Mouse (Mus musculus): ENCODE measurements around the gene Spag16.

Gene Spag16

DNA sequence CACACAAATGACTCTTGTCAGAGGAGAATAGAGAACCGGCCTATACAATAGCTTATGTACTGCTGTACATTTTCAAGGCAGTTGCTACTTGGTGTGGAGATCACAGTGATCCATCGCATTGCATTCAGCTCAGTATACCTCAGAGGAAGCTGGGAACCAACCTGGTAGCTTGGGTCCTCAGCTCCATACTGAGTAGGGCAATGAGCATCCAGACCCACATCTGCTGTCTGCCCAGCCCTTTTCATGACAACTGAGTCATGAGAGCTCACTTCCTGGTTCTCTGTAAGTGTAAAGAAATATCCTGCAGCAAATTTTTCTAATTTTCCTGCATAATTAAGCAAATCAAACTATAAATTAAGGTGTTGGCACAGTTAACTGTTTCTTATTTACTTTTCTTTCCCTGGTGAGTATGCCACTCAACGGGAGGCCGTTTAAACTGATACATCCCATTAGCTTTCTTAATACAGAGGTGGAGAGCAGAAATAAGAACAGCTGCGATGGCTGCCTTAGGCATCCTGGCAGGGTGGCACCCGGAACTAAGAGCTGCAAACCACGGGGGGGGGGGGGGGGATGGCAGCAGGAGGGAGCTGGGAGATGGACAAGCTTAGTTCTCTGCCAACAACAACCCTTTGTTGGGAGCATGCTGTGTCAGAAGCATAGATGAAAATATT lies 255.6 kb downstream of the Spag16 start:
- DNase-seq (ENCODE audit: low spot score in 2 of 2): no peak

DNA sequence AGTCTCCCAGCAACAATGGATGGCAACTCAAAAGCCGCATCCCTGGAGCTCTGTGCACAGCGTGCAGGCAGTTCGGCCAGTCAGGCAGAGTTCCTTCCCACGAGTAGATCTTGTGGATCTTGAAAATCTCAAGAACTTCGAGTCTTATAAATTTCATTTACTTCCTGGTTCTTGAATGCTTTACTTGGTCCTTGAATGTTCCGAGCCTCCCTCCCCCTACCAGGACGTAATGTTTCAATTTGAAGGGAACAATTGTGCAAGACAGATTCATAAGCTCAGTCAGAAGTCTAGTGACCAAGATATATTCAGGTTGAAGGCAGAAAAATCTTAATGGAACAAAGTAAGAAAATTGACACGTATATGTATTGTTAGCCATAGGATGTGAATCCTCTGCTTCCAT lies 277.9 kb downstream of the Spag16 start:
- DNase-seq (ENCODE audit: low spot score in 2 of 2): no peak

GRCm38 (mm10) chr1:70116212-70116982 lies 289.6 kb downstream of the Spag16 start:
- no peak for DNase-seq (ENCODE audit: low spot score in 2 of 2)

DNA sequence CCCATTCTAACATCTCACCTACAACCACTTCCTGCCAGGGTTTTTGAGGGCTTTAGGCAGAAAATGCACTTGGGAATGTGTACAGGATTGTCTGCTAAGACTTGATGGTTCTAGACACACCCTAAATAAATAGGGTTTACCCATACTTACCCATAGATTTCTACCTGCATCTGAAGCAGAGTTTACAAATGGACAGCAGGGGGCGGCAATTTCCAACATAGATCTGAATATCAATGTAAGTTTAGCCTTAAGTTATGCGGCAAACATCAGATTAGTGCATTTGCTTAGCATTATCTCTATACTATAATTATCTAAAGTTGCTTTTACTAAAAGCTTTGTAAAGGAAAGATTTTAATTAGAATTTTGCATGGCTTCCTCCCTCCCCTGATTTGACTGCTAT lies 301.3 kb downstream of the Spag16 start:
- peak in 1 of 2 experiments; percentile 7 for DNase-seq (ENCODE audit: low spot score in 2 of 2)

DNA sequence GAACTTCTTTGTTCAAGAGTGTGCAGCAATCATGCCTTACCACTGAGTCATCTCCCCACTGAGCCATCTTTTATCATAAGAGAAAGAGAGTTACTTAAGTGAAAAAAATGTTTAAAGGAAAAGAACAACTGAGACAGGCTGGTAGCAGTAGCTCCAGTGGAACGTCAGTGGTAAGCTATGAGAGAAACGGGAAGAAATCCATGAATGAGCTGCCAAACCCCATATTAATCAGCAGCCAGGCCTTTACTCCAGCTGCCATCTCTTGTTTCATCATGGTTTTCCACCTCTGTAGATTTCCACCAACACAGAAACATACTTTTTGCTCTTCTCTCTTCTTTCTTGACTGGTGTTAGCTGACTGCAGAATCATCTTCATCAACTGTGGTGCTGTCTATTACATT lies 308.8 kb downstream of the Spag16 start:
- no peak for DNase-seq (ENCODE audit: low spot score in 2 of 2)

DNA sequence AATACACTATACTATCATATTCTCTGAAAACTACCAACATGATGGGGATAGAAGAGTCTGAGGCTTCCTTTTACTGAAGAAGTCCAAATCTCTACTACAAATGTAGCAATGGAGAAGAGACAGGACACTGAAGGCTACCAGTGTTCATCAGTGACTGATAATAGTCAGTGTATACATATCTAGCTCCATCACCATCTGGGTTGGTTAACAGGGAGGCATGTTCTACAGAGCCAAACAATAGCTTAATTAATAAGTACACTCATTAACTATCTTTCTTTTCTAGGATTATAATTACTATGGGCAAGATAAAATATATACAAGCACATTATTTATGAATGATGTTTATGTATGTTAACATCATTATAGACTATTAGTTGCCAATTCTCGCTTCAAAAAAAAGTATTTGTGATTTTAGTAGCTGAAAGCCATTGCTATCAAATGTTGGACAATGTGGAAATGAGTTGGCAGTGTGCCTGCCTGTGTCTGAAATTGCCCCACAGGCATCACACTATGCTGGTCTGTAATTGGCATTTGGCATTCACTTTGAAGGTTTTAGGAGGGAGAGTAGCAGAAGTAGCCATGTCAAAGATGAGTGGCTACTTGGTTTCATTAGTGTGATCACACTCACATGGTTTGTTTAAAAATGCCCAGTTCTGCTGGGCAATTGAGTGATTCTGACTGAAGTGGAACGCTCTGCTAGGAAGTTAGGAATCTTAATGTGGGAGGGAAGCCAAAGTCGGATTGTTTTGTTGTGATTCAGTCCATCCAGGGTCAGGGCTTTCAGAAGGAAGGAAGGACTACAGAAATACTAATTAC lies 338.8 kb downstream of the Spag16 start:
- DNase-seq (ENCODE audit: low spot score in 2 of 2): no peak

GRCm38 (mm10) chr1:70180123-70180741 lies 353.5 kb downstream of the Spag16 start:
- DNase-seq (ENCODE audit: low spot score in 2 of 2): no peak

DNA sequence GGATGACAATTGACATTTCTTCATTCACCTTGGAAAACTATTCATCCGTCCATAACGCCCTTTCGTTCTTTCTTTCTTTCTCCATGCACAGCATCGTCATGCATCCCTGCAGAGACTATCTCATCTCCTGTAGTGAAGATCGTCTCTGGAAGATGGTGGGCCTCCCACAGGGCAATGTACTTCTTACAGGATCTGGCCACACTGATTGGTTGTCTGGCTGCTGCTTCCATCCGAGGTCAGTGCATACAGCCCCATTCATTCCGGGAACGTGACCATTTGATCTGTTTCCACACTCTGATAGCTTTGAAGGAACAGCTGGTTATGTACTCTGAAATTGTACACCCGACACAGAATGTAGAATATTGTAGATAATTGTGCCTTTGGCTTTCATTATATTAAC lies 438.0 kb downstream of the Spag16 start:
- no peak for DNase-seq (ENCODE audit: low spot score in 2 of 2)

GRCm38 (mm10) chr1:70265920-70266505 lies 439.2 kb downstream of the Spag16 start:
- no peak for DNase-seq (ENCODE audit: low spot score in 2 of 2)

GRCm38 (mm10) chr1:70270139-70270538 lies 443.4 kb downstream of the Spag16 start:
- DNase-seq (ENCODE audit: low spot score in 2 of 2): peak in 1 of 2 experiments; percentile 8

- no peak for DNase-seq (ENCODE audit: low spot score in 2 of 2)
These were observed 446.0 kb downstream of the Spag16 start for GRCm38 (mm10) chr1:70272753-70273152.

DNA sequence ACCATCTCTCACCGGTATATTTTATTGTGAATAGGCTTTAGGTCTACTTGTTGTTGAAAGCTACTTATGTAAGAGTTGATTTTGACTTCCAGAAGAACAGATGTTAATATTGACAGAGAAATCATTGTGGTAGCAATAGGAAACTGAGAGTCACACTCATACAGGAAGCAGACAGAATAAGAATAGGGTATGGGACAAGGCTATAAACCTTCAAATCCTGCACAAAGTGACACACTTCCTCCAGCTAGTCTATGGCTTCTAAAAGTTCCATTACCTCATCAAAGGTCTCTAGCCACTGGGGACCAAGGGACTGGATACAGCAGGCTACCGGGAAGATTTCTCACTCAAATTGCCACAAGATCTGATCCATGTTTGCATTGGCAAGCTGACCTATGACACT lies 452.5 kb downstream of the Spag16 start:
- no peak for DNase-seq (ENCODE audit: low spot score in 2 of 2)

DNA sequence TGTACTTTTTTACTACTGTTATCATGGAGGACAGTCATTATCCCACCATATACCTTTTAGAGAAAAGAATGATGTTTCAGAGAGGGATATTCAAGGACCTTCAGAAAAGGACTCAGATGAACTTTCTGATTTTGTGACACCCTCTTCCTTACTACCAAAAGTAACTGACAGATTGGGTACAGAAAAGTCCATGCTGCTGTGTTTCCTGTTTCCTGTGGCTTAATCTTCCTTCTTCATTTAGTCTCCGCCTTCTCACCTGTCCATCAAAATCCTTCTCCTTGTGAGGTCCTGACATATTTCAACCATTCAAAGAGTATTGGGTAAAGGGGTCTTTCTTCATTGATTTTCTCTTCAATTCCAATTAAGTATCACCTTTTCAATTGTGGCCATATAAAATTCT lies 456.6 kb downstream of the Spag16 start:
- DNase-seq (ENCODE audit: low spot score in 2 of 2): no peak

- DNase-seq (ENCODE audit: low spot score in 2 of 2): no peak
These were observed 457.4 kb downstream of the Spag16 start for GRCm38 (mm10) chr1:70284140-70284539.

DNA sequence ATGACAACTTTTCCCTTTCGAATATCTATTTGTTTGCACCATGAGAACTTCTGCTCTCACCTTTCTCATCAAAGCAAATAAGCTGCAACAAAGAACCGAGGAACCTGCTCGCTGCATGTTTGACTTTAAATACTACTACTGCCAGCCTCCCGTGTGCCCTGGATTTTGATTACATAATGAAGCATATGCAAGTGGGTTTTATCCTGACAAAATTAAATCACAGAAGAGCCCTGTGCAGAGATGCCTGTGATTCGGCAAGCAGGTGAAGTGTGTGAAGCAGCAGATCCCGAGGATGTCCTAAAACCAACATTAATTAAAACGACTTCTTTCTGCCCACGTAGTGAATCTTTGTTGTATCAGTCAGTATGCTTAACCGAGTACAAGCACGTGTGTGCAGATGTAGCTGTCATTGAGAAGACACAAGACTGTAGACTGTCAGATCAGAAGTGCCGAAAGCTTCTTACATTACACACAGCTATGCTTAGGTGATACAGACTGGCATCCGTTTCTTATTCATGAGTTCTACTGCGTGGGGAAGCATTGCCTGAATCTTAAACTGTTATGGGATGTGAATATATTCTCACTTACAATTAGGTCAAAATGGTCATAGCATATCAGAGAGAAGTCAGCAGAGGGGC lies 489.5 kb downstream of the Spag16 start:
- DNase-seq (ENCODE audit: low spot score in 2 of 2): no peak

DNA sequence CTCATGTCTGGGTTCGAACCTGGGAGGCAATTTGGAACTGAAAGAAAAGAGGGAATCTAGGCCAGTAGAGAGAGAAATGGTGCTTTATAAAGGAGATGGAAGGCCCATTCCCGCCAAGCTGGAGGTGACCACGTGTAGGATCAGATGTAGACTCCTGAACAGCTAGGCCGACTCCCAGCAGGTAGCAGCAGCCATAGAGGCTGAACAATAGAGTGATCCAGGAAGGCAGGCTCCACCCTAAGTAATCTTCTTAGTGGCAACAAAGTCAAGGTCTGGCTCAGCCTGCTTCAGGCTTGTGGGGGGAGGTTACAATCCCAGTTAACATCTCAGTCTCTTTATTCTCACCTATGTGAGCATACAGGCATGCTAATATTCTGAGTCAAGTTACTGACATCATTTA lies 494.2 kb downstream of the Spag16 start:
- DNase-seq (ENCODE audit: low spot score in 2 of 2): no peak

DNA sequence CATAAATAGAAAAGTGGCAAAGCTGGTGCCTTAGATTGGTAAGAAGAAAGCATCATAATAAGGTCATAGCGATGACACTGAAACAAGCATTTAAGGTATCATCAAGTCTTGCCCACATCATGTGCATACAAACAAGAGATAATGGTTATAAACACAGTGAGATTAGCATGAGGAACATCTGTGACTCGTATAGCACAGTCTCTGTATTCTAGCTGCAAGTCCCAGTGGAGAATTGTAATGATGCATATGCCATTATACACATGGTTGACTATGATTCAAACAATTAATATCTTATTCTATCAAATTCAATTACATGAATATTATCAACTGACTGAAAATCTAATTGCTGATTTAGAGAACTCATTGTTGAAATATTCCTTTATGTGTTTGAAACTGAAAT lies 519.4 kb downstream of the Spag16 start:
- no peak for DNase-seq (ENCODE audit: low spot score in 2 of 2)

DNA sequence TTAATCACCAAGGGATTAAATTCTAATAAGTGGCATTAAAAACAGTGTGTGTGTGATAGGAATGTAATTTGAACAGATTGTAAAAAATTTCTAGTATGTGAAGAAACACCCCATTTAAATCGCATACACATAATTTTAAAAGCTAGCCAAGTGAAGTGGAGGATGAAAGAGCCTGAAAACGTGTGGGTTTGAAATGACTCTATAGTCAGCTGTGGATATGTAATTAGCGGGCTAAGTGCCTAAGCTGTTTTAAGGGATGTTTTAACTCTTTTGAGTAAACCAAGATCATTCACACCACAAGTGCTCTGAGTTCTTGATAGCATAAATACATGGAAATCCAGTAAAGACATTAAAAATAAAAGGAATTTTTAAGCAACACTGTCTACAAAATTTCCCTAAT lies 524.6 kb downstream of the Spag16 start:
- no peak for DNase-seq (ENCODE audit: low spot score in 2 of 2)

DNA sequence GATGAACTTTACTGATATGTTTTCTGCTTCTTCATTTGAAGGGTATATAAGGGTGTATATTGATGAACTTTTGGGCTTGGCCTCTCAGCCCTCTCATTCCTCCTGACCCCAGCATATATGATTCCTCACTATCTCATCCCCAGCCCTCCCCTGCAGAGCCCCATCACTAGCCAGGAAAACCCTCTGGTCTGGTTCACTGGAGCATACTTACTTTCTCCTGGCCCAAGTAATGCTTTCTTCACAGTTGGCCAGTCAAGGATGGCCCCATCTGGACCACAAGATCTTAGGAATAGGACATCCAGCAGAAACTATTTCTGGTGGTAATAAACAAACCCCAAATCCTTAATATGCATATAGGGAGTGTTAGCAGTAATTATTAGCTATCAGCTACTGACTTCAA lies 527.2 kb downstream of the Spag16 start:
- DNase-seq (ENCODE audit: low spot score in 2 of 2): no peak

DNA sequence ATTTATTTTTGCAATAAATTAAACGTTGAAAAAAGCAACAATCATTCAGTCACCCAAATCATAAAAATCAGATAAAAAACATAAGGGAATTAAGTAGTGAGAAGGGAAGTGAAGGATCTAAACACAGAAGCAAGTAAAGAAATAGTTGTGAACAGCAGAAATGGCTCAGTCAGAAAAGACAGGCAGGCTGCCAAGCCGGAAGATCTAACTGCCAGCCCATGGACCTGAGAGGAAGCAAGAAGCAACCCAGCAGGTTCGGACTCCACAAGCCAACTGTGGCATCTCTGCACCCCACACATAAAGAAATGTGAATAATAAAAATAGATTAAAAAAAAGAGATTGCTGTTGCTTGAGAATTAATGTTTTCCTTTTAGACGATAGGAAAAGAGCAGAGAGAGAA lies 545.0 kb downstream of the Spag16 start:
- DNase-seq (ENCODE audit: low spot score in 2 of 2): no peak

DNA sequence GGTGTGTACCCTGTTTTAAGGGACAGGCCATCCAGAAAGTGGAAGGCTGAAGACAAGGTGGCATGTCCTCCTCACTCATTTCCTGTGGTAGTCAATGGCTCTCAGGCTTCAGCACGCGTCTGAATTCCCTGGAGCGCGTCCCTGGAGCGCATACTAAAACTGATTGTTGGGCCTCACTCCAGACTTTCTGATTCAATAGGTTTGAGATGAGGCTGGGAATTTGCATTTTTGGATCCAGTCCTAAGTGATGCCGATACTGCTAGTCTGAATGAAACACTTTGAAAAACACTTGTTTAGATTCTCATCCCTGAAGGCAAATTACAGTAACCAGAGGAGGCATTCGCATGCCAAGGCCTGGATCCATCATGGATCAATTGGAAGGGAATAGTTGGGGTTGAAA lies 553.3 kb downstream of the Spag16 start:
- no peak for DNase-seq (ENCODE audit: low spot score in 2 of 2)
